Mouse (Mus musculus): Measurements from ENCODE around the gene Capza1.

- no peak for TF ChIP-seq CTCF (IDR thresholded peaks at IDR 0.05; ENCODE audit: extremely low read depth, insufficient read length, insufficient replicate concordance, low read depth, low read length)
- TF ChIP-seq POLR2A (IDR thresholded peaks at IDR 0.05; ENCODE audit: low read depth, low read length): no peak
Observed at GRCm38 (mm10) chr3:104896141-104896540, 31.8 kb upstream of the Capza1 start.
